Mouse (Mus musculus): ENCODE measurements around the gene 1700029P11Rik. TPM values are rescaled to one million over a fixed set of nuclear protein-coding genes. Genes with fewer than 3 reads are reported as not detected.
"Not testable (repeated sequence)": the region's sequence is repeated elsewhere in the genome, so short reads cannot be mapped to it uniquely, and the experiment has no call there.

The 1700029P11Rik gene
- polyA plus RNA-seq, 1 experiment from 2014 or later = not detected

DNA sequence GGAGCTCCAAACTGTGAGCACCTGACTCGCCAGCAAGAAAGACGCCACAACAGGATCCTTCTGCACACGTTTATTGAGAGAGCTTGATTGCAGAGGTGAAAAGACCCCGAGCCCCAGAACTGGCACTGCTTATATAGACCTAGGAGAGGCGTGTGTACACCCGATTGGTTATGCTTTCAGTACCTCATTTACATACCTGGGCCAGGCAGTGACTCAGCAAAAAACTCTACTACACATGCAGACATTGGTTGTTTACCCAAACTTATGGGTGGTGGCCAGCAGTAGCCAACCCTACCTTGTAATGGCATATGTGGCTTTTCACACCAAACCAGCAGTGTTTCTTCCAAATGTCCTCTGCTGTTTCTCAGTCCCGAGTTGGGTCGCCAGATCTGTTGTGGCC, 5.2 kb upstream of the 1700029P11Rik start:
- not testable (repeated sequence) for H3K27ac ChIP-seq; ATAC-seq (ENCODE audit: low read depth); H3K27me3 ChIP-seq; DNase-seq; H3K9ac ChIP-seq; H3K9me3 ChIP-seq (replicated peaks); H3K4me3 ChIP-seq (replicated peaks); H3K36me3 ChIP-seq; H3K4me1 ChIP-seq (replicated peaks); H3K4me2 ChIP-seq
- WGBS (ENCODE audit: insufficient replicate concordance) = 84% methylated on average over 8 of the region's 8 CpGs

DNA sequence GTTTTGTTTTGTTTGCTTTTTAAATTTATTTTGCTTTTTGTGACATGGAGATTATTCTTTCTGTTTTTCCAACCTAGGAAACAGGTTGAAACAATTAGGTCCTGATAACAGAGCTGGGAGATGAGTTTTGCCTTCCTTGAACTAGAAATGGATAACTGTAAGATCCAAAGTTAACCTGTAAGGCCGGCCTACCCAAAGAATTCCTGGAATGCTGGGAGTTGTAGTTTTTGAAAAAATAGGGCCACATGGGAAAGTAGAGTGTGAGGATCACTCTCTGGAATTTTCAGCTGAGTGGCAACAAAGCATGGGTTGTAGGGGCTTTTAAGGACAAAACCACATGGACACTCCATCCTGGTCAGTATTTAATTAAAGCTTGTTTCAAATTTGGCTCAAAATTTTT, 1.8 kb downstream of the 1700029P11Rik start:
- 47% methylated on average over 1 of the region's 1 CpGs for WGBS (ENCODE audit: insufficient replicate concordance)
- DNase-seq = no peak
- no peak overlapping the region for H3K4me3 ChIP-seq (replicated peaks)
- no peaks in the 10 kb centered on the region for H3K36me3 ChIP-seq
- ATAC-seq (ENCODE audit: low read depth) = no peak
- no peak overlapping the region for H3K4me2 ChIP-seq
- H3K27me3 ChIP-seq = no peaks in the 10 kb centered on the region
- H3K4me1 ChIP-seq (replicated peaks) = peaks cover 5% of the 10 kb centered on the region; the same call in 1 of the 2 replicates
- no peak overlapping the region for H3K27ac ChIP-seq
- no peaks in the 10 kb centered on the region for H3K9me3 ChIP-seq (replicated peaks)
- no peak overlapping the region for H3K9ac ChIP-seq

- Histone ChIP-seq H3K27ac (0 out of 2 replicates have a peak overlapping the region, but pooled peaks have one; percentile 7), H3K4me2 (no peak overlapping the region), H3K4me1 (replicated peaks) (peaks cover 24% of the 10 kb centered on the region), H3K9me3 (replicated peaks) (no peaks in the 10 kb centered on the region), H3K9ac (no peak overlapping the region), H3K36me3 (no peaks in the 10 kb centered on the region), H3K27me3 (0 out of 2 replicates have a peak, but pooled peaks cover 3% of the 10 kb centered on the region), H3K4me3 (replicated peaks) (no peak overlapping the region)
- DNase-seq (no peak), ATAC-seq (ENCODE audit: low read depth) (no peak)
- 62% methylated on average over 2 of the region's 2 CpGs for WGBS (ENCODE audit: insufficient replicate concordance)
Observed at GRCm38 (mm10) chr15:81985267-81986161, 5.2 kb downstream of the 1700029P11Rik start.

- Histone ChIP-seq H3K36me3 (no peaks in the 10 kb centered on the region), H3K9me3 (replicated peaks) (no peaks in the 10 kb centered on the region), H3K4me2 (no peak within 1 kb of the TSS), H3K4me3 (replicated peaks) (no peak within 1 kb of the TSS), H3K27me3 (0 out of 2 replicates have a peak, but pooled peaks cover 3% of the 10 kb centered on the region), H3K9ac (no peak within 1 kb of the TSS), H3K27ac (no peak within 1 kb of the TSS), H3K4me1 (replicated peaks) (peaks cover 41% of the 10 kb centered on the region)
- WGBS (ENCODE audit: insufficient replicate concordance) = 68% methylated on average over 3 of the region's 3 CpGs
- ATAC-seq (ENCODE audit: low read depth) (no peak), DNase-seq (no peak)
Observed at GRCm38 (mm10) chr15:81987646-81988045, 7.3 kb downstream of the 1700029P11Rik start, which contains the start of gene Xrcc6. TSS of gene Xrcc6 (plus strand) at chr15:81987835.

DNA sequence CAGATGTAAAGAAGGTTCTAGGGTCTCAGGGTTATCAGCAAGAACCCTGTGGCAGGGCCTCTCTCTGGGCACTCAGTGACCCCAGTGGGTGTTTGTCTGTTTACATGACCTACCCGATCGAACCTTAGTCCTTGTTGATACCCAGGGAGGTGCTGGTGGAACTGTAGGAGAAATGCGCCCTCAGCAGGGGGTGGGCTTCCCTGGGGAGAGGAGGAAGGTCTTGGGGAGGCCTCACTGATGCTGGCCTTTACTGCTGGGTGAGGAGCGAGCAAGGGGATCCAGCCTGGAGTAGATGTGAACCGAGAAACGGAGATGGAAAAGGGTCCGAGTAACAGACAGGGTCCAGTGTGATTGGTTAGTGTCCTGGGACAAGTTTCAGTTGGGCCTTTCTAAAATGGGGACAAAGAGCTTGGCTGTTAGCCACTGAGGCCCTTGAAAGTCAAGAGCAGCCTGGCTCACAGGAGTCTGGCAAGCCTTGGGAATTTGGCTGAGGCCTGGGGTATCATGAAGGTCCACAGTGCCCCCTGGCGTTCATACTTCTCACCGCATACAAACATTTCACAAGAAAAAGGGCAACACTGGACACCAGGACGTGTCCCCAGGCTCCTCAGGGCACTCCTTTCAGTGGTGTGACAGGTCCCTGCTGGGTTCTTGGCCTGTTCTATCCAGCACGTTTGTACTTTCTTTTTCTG, 9.2 kb downstream of the 1700029P11Rik start:
- H3K27ac ChIP-seq = peak overlapping the region; percentile 81
- peak overlapping the region; percentile 47 for H3K9ac ChIP-seq
- ATAC-seq (ENCODE audit: low read depth) = peak; percentile 34; the same call in 1 of the 2 replicates
- H3K9me3 ChIP-seq (replicated peaks) = no peaks in the 10 kb centered on the region
- H3K27me3 ChIP-seq = 0 out of 2 replicates have a peak, but pooled peaks cover 3% of the 10 kb centered on the region
- peak overlapping the region; percentile 60 for H3K4me2 ChIP-seq
- 56% methylated on average over 11 of the region's 11 CpGs for WGBS (ENCODE audit: insufficient replicate concordance)
- peak overlapping the region; percentile 39 for H3K4me3 ChIP-seq (replicated peaks)
- peaks cover 12% of the 10 kb centered on the region for H3K36me3 ChIP-seq
- peaks cover 56% of the 10 kb centered on the region for H3K4me1 ChIP-seq (replicated peaks)
- peak; percentile 70 for DNase-seq

DNA sequence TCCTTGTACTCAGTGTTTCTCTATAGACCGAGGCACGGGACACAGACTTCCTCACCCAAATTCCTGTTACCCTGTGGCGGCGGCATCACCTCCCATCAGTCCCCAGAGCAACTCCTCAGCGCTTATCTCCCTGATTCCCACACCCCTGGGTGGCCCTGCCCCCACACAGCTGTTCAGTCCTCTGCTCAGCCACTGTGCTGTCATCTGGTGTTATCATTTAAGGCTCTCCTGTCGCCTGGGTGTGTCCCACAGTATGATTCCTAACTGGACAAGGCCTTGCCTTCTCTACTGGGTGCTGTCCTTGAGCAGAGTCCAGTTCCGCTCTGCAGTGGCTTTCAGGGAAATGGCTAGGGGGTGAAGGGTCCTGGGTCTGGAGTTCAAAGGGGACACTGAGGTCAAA, 10.2 kb downstream of the 1700029P11Rik start:
- Histone ChIP-seq H3K27me3 (0 out of 2 replicates have a peak, but pooled peaks cover 3% of the 10 kb centered on the region), H3K4me2 (peak overlapping the region; percentile 60), H3K9me3 (replicated peaks) (no peaks in the 10 kb centered on the region), H3K27ac (peak overlapping the region; percentile 81), H3K4me1 (replicated peaks) (peaks cover 51% of the 10 kb centered on the region), H3K36me3 (peaks cover 22% of the 10 kb centered on the region), H3K9ac (peak overlapping the region; percentile 47), H3K4me3 (replicated peaks) (peak overlapping the region; percentile 39)
- WGBS (ENCODE audit: insufficient replicate concordance) = 16% methylated on average over 7 of the region's 7 CpGs
- peak; percentile 98 for ATAC-seq (ENCODE audit: low read depth)
- DNase-seq = peak; percentile 81

GRCm38 (mm10) chr15:81993992-81994391, 13.7 kb downstream of the 1700029P11Rik start:
- Histone ChIP-seq H3K27me3 (no peaks in the 10 kb centered on the region), H3K9me3 (replicated peaks) (no peaks in the 10 kb centered on the region), H3K4me3 (replicated peaks) (no peak overlapping the region), H3K4me2 (no peak overlapping the region), H3K9ac (no peak overlapping the region), H3K36me3 (peaks cover 52% of the 10 kb centered on the region), H3K27ac (no peak overlapping the region), H3K4me1 (replicated peaks) (peaks cover 47% of the 10 kb centered on the region)
- DNase-seq (no peak), ATAC-seq (ENCODE audit: low read depth) (no peak)
- WGBS (ENCODE audit: insufficient replicate concordance) = 79% methylated on average over 6 of the region's 6 CpGs

- WGBS (ENCODE audit: insufficient replicate concordance) = 46% methylated on average over 8 of the region's 8 CpGs
- H3K27ac ChIP-seq = no peak overlapping the region
- no peak overlapping the region for H3K4me2 ChIP-seq
- H3K4me1 ChIP-seq (replicated peaks) = peaks cover 22% of the 10 kb centered on the region
- H3K4me3 ChIP-seq (replicated peaks) = no peak overlapping the region
- H3K9me3 ChIP-seq (replicated peaks) = no peaks in the 10 kb centered on the region
- ATAC-seq (ENCODE audit: low read depth) (peak; percentile 68), DNase-seq (peak; percentile 17)
- peaks cover 33% of the 10 kb centered on the region for H3K36me3 ChIP-seq
- H3K27me3 ChIP-seq = no peaks in the 10 kb centered on the region
- no peak overlapping the region for H3K9ac ChIP-seq
Observed at GRCm38 (mm10) chr15:82004257-82004656, 23.9 kb downstream of the 1700029P11Rik start.

GRCm38 (mm10) chr15:82011947-82012346, 31.6 kb downstream of the 1700029P11Rik start:
- Histone ChIP-seq H3K27ac (no peak overlapping the region), H3K4me2 (no peak overlapping the region), H3K9me3 (replicated peaks) (no peaks in the 10 kb centered on the region), H3K9ac (no peak overlapping the region), H3K36me3 (peaks cover 13% of the 10 kb centered on the region), H3K4me3 (replicated peaks) (no peak overlapping the region), H3K27me3 (no peaks in the 10 kb centered on the region), H3K4me1 (replicated peaks) (peaks cover 35% of the 10 kb centered on the region)
- 82% methylated on average over 6 of the region's 6 CpGs for WGBS (ENCODE audit: insufficient replicate concordance)
- ATAC-seq (ENCODE audit: low read depth) (no peak), DNase-seq (no peak)

GRCm38 (mm10) chr15:82014745-82015391, 34.5 kb downstream of the 1700029P11Rik start:
- peak overlapping the region; percentile 97 for H3K9ac ChIP-seq
- H3K4me1 ChIP-seq (replicated peaks) = peaks cover 55% of the 10 kb centered on the region
- H3K4me2 ChIP-seq = peak overlapping the region; percentile 89
- DNase-seq = no peak
- peak overlapping the region; percentile 86 for H3K27ac ChIP-seq
- WGBS (ENCODE audit: insufficient replicate concordance) = 14% methylated on average over 9 of the region's 9 CpGs
- no peaks in the 10 kb centered on the region for H3K27me3 ChIP-seq
- peaks cover 21% of the 10 kb centered on the region for H3K36me3 ChIP-seq
- H3K4me3 ChIP-seq (replicated peaks) = peak overlapping the region; percentile 94
- ATAC-seq (ENCODE audit: low read depth) = no peak
- no peaks in the 10 kb centered on the region for H3K9me3 ChIP-seq (replicated peaks)
